Comparison of ENCODE assay signal across 30 mouse cellular contexts in genomic region chr9:48389983-48390382, GRCm38 (mm10). TPM values are rescaled to one million over a fixed set of nuclear protein-coding genes. Genes with fewer than 3 reads are reported as not detected.
DNase-seq lines count a peak whose midpoint lies in the region; ATAC-seq and TF ChIP-seq lines count a peak whose summit lies in the region.
"Had no signal": no experiment of that assay in that cellular context is flagged by ENCODE, and none has a peak within 500 bp of the region (broad histone marks: within the 10 kb centered on the region; RNA-seq: fewer than 3 reads in every experiment).

No protein-coding gene starts in this region.

- peaks cover 6% of the 10 kb centered on the region for H3K4me1 ChIP-seq in liver, embryonic 12.5 days
- H3K4me1 ChIP-seq in liver, embryonic 11.5 days (replicated peaks; ENCODE audit: control insufficient read depth, insufficient read depth, low read length), result no peaks in the 10 kb centered on the region
- H3K4me1 ChIP-seq in CH12.LX (ENCODE audit: control insufficient read depth in 1 of 2, insufficient read depth in 2 of 2), result peaks cover 13 to 46% of the 10 kb centered on the region in 2 experiments
- no peaks in the 10 kb centered on the region for H3K4me1 ChIP-seq in kidney, embryonic 16.5 days (ENCODE audit: insufficient read depth, low read length)
- H3K4me1 ChIP-seq in forebrain, embryonic 12.5 days, result no peaks in the 10 kb centered on the region
- H3K4me1 ChIP-seq: embryonic facial prominence, embryonic 12.5 days; forebrain, embryonic 15.5 days; hindbrain, embryonic 12.5 days; midbrain, embryonic 10.5 days; midbrain, embryonic 15.5 days; neural tube, embryonic 13.5 days; stomach, embryonic 15.5 days had no signal

- peaks cover 41% of the 10 kb centered on the region for H3K36me3 ChIP-seq in liver, embryonic 12.5 days
- H3K36me3 ChIP-seq in liver, embryonic 11.5 days (ENCODE audit: control insufficient read depth, insufficient read depth, low read length), result no peaks in the 10 kb centered on the region
- peaks cover 27 to 62% of the 10 kb centered on the region in 2 experiments for H3K36me3 ChIP-seq in CH12.LX (replicated peaks in 1 of 2; ENCODE audit: control insufficient read depth in 1 of 2, insufficient read depth in 1 of 2, low read length in 1 of 2)
- no peaks in the 10 kb centered on the region for H3K36me3 ChIP-seq in kidney, embryonic 16.5 days (ENCODE audit: insufficient read depth, low read length)
- H3K36me3 ChIP-seq in forebrain, embryonic 12.5 days (replicated peaks), result no peaks in the 10 kb centered on the region
- H3K36me3 ChIP-seq: embryonic facial prominence, embryonic 12.5 days; forebrain, embryonic 15.5 days; hindbrain, embryonic 12.5 days; midbrain, embryonic 10.5 days; midbrain, embryonic 15.5 days; neural tube, embryonic 13.5 days; stomach, embryonic 15.5 days had no signal

- H3K27me3 ChIP-seq in liver, embryonic 12.5 days (replicated peaks), result no peaks in the 10 kb centered on the region
- H3K27me3 ChIP-seq in liver, embryonic 11.5 days (replicated peaks; ENCODE audit: control insufficient read depth, insufficient read depth, low read length), result no peaks in the 10 kb centered on the region
- no peaks in the 10 kb centered on the region for H3K27me3 ChIP-seq in CH12.LX (replicated peaks)
- no peaks in the 10 kb centered on the region for H3K27me3 ChIP-seq in kidney, embryonic 16.5 days (ENCODE audit: insufficient read depth, low read length)
- H3K27me3 ChIP-seq in forebrain, embryonic 12.5 days, result no peaks in the 10 kb centered on the region
- H3K27me3 ChIP-seq: embryonic facial prominence, embryonic 12.5 days; forebrain, embryonic 15.5 days; hindbrain, embryonic 12.5 days; midbrain, embryonic 15.5 days; neural tube, embryonic 13.5 days; stomach, embryonic 15.5 days had no signal

- TF ChIP-seq CTCF in CH12.LX (conservative IDR thresholded peaks at IDR 0.05 in 1 of 2, IDR thresholded peaks at IDR 0.05 in 1 of 2; ENCODE audit: low read depth in 2 of 2, low read length in 2 of 2), result no peak

- in situ Hi-C loops in CH12.LX (cut with MboI; ENCODE audit: low pct_ligation_motif_present, low pct_unique_long_range_greater_than_20kb, low sequenced_read_pairs), result no loop called here

- no peak for TF ChIP-seq EP300 in CH12.LX (IDR thresholded peaks at IDR 0.05; ENCODE audit: low read length)

- peaks cover 4% of the 10 kb centered on the region for H3K79me2 ChIP-seq in CH12.LX (replicated peaks; ENCODE audit: control insufficient read depth, extremely low read depth, insufficient read depth, poor library complexity, severe bottlenecking)

- TF ChIP-seq RAD21 in CH12.LX (IDR thresholded peaks at IDR 0.05; ENCODE audit: low read depth, low read length), result no peak

- H3K9ac ChIP-seq in liver, embryonic 12.5 days, result no peak overlapping the region
- no peak overlapping the region for H3K9ac ChIP-seq in liver, embryonic 11.5 days (ENCODE audit: low read depth, low read length)
- peak overlapping the region; percentile 34; the same call in 1 of the 2 replicates for H3K9ac ChIP-seq in CH12.LX (ENCODE audit: insufficient read depth, low read depth)
- no peak overlapping the region for H3K9ac ChIP-seq in kidney, embryonic 16.5 days (replicated peaks; ENCODE audit: low read length)
- no peak overlapping the region for H3K9ac ChIP-seq in forebrain, embryonic 12.5 days
- H3K9ac ChIP-seq: embryonic facial prominence, embryonic 12.5 days; forebrain, embryonic 15.5 days; hindbrain, embryonic 12.5 days; liver, embryonic 14.5 days; lung, embryonic 14.5 days; midbrain, embryonic 15.5 days; neural tube, embryonic 13.5 days; stomach, embryonic 15.5 days had no signal

- DNase-seq in liver, embryonic 11.5 days (ENCODE audit: low spot score), result no peak
- DNase-seq in CH12.LX (ENCODE audit: extremely low read depth), result peak; percentile 87
- DNase-seq in kidney, adult 8-10 months, result no peak
- DNase-seq: adrenal gland, adult 8-10 months; cerebellum, adult 11 months; cerebellum, adult 9-10 months; cerebellum, postnatal 36 days; gastrocnemius, adult 2 months; gastrocnemius, postnatal 36 days; kidney, postnatal 36 days; left cerebral cortex, postnatal 4 days; lung, embryonic 14.5 days; lung, postnatal 14 days; right cerebral cortex, postnatal 4 days; thymus, postnatal 14 days had no signal

- dilution Hi-C loops in CH12.LX (cut with MboI; ENCODE audit: extremely low pct_ligation_motif_present, extremely low pct_unique_long_range_greater_than_20kb, low sequenced_read_pairs), result no loop called here

- no peak overlapping the region for H3K4me2 ChIP-seq in liver, embryonic 12.5 days
- H3K4me2 ChIP-seq in liver, embryonic 11.5 days, result no peak overlapping the region
- peak overlapping the region; percentile 31; the same call in 1 of the 2 replicates for H3K4me2 ChIP-seq in CH12.LX (ENCODE audit: insufficient read depth, low read depth, poor library complexity, severe bottlenecking)
- no peak overlapping the region for H3K4me2 ChIP-seq in kidney, embryonic 16.5 days (replicated peaks; ENCODE audit: low read depth, low read length)
- H3K4me2 ChIP-seq in forebrain, embryonic 12.5 days, result no peak overlapping the region
- H3K4me2 ChIP-seq: embryonic facial prominence, embryonic 12.5 days; forebrain, embryonic 15.5 days; hindbrain, embryonic 12.5 days; lung, embryonic 14.5 days; midbrain, embryonic 15.5 days; neural tube, embryonic 13.5 days; stomach, embryonic 15.5 days had no signal

- WGBS in liver, embryonic 12.5 days (ENCODE audit: insufficient replicate concordance), result 69% methylated on average over 3 of the region's 3 CpGs
- WGBS in liver, embryonic 11.5 days, result 63% methylated on average over 3 of the region's 3 CpGs
- 43% methylated on average over 3 of the region's 3 CpGs for whole genome bisulfite sequencing in kidney, embryonic 16.5 days
- 85% methylated on average over 3 of the region's 3 CpGs for WGBS in forebrain, embryonic 12.5 days

- no peak overlapping the region for H3K4me3 ChIP-seq in liver, embryonic 12.5 days
- H3K4me3 ChIP-seq in liver, embryonic 11.5 days (ENCODE audit: low read depth, low read length), result no peak overlapping the region
- peak overlapping the region; percentile 33 to 51 (median 44) for H3K4me3 ChIP-seq in CH12.LX (replicated peaks in 1 of 3; ENCODE audit: low read depth in 2 of 3, low read length in 2 of 3, poor library complexity in 1 of 3)
- no peak overlapping the region for H3K4me3 ChIP-seq in kidney, embryonic 16.5 days (ENCODE audit: low read length)
- no peak overlapping the region for H3K4me3 ChIP-seq in forebrain, embryonic 12.5 days (replicated peaks)
- H3K4me3 ChIP-seq: embryonic facial prominence, embryonic 12.5 days; forebrain, embryonic 15.5 days; gastrocnemius, adult 2 months; hindbrain, embryonic 12.5 days; layer of hippocampus, adult 2 months; midbrain, embryonic 10.5 days; midbrain, embryonic 15.5 days; neural tube, embryonic 13.5 days; stomach, embryonic 15.5 days had no signal

- TF ChIP-seq POLR2A in CH12.LX (IDR thresholded peaks at IDR 0.05; ENCODE audit: low read depth, low read length), result no peak

- H3K27ac ChIP-seq in liver, embryonic 12.5 days, result 0 out of 2 replicates have a peak overlapping the region, but pooled peaks have one; percentile 22
- H3K27ac ChIP-seq in liver, embryonic 11.5 days (ENCODE audit: low read depth, low read length), result no peak overlapping the region
- H3K27ac ChIP-seq in CH12.LX (ENCODE audit: insufficient read depth, low read depth), result peak overlapping the region; percentile 90
- no peak overlapping the region for H3K27ac ChIP-seq in kidney, embryonic 16.5 days (ENCODE audit: low read length)
- no peak overlapping the region for H3K27ac ChIP-seq in forebrain, embryonic 12.5 days
- H3K27ac ChIP-seq: embryonic facial prominence, embryonic 12.5 days; forebrain, embryonic 15.5 days; gastrocnemius, adult 2 months; hindbrain, embryonic 12.5 days; layer of hippocampus, adult 2 months; liver, embryonic 14.5 days; midbrain, embryonic 10.5 days; midbrain, embryonic 15.5 days; neural tube, embryonic 13.5 days; stomach, embryonic 15.5 days had no signal

- H3K9me3 ChIP-seq in liver, embryonic 12.5 days (replicated peaks), result no peaks in the 10 kb centered on the region
- no peaks in the 10 kb centered on the region for H3K9me3 ChIP-seq in liver, embryonic 11.5 days (ENCODE audit: control insufficient read depth, low read length)
- H3K9me3 ChIP-seq in CH12.LX (replicated peaks; ENCODE audit: low read length), result peaks cover 3% of the 10 kb centered on the region
- no peaks in the 10 kb centered on the region for H3K9me3 ChIP-seq in kidney, embryonic 16.5 days (ENCODE audit: low read length)
- H3K9me3 ChIP-seq in forebrain, embryonic 12.5 days, result no peaks in the 10 kb centered on the region
- H3K9me3 ChIP-seq: embryonic facial prominence, embryonic 12.5 days; forebrain, embryonic 15.5 days; hindbrain, embryonic 12.5 days; midbrain, embryonic 10.5 days; midbrain, embryonic 15.5 days; neural tube, embryonic 13.5 days; stomach, embryonic 15.5 days had no signal

- ATAC-seq in liver, embryonic 12.5 days, result no peak
- ATAC-seq in liver, embryonic 11.5 days (replicated peaks; ENCODE audit: low FRiP score), result no peak
- ATAC-seq in megakaryocyte, adult 5-6 weeks (ENCODE audit: poor library complexity, severe bottlenecking), result peak; percentile 57
- ATAC-seq in kidney, embryonic 16.5 days (ENCODE audit: low FRiP score, low TSS enrichment), result no peak
- ATAC-seq in forebrain, embryonic 12.5 days (ENCODE audit: low FRiP score), result no peak
- ATAC-seq: forebrain, embryonic 15.5 days; intestine, postnatal 0 days; midbrain, embryonic 15.5 days had no signal

TF ChIP-seq in CH12.LX, 34 proteins besides CTCF, POLR2A, EP300 and RAD21 (continues in another document):
- TF ChIP-seq ETS1 (conservative IDR thresholded peaks at IDR 0.05; ENCODE audit: low read depth, low read length) (peak; percentile 65), ELF1 (IDR thresholded peaks at IDR 0.05; ENCODE audit: low read depth, low read length) (peak; percentile 59), SIN3A (IDR thresholded peaks at IDR 0.05; ENCODE audit: low read length) (no peak), MEF2A (IDR thresholded peaks at IDR 0.05; ENCODE audit: borderline replicate concordance, low read depth, low read length) (0 out of 2 replicates have a peak, but pooled peaks have one; percentile 49), TBP (conservative IDR thresholded peaks at IDR 0.05; ENCODE audit: low read depth, low read length) (0 out of 2 replicates have a peak, but pooled peaks have one; percentile 25), GABPA (IDR thresholded peaks at IDR 0.05; ENCODE audit: insufficient replicate concordance, low read depth, low read length) (no peak)

RNA-seq across cellular contexts. Expression of gene Nxpe2, which starts 36.7 kb away (rescaled TPM):
- 130 and 139 TPM in 2 replicates for polyA plus RNA-seq in liver, embryonic 12.5 days (2016; fragmentation: Nextera tagmentation; extraction: Ambion mirVana)
- 100 and 104 TPM in 2 replicates for polyA plus RNA-seq in liver, embryonic 11.5 days (2014; fragmentation: Nextera tagmentation; extraction: Ambion mirVana)
- total RNA-seq in CH12.LX (2012; rRNA removed) (19.5 and 22.1 TPM in 2 replicates), CH12.LX (2014; rRNA removed) (44.3 and 47.7 TPM in 2 replicates)
- 25.4 and 30.5 TPM in 2 replicates for polyA plus RNA-seq in CH12.LX (2012; ENCODE audit: insufficient read length, low read depth)
- total RNA-seq in megakaryocyte, adult 5-6 weeks (2015), result 6.7 and 12.1 TPM in 2 replicates
- total RNA-seq in megakaryocyte, adult 5-6 weeks (2017), result 1.6 and 9.4 TPM in 2 replicates
- polyA plus RNA-seq in kidney, embryonic 16.5 days (2015; fragmentation: Nextera tagmentation; extraction: Ambion mirVana), result 1.1 and 1.8 TPM in 2 replicates
- 0.42 and 0.60 TPM in 2 replicates for polyA plus RNA-seq in forebrain, embryonic 12.5 days (2016; fragmentation: Nextera tagmentation; extraction: Ambion mirVana)
- polyA plus RNA-seq: C2C12 had no signal

Comparison
In these comparisons a context has a peak if more than half of its experiments do, and no peak if none do; other contexts are left out.
1. H3K27ac ChIP-seq: peak in liver, embryonic 12.5 days (single experiment) and CH12.LX (single experiment); none in liver, embryonic 11.5 days (single experiment), kidney, embryonic 16.5 days (single experiment) and forebrain, embryonic 12.5 days (single experiment).
2. H3K4me3 ChIP-seq: peak in CH12.LX (3 of 3); none in liver, embryonic 12.5 days (single experiment), liver, embryonic 11.5 days (single experiment), kidney, embryonic 16.5 days (single experiment) and forebrain, embryonic 12.5 days (single experiment).